Mouse (Mus musculus) left cerebral cortex, postnatal 36 days (tissue): ENCODE measurements around the gene Ing3. TPM values are rescaled to one million over a fixed set of nuclear protein-coding genes. Genes with fewer than 3 reads are reported as not detected.

ENCODE experiments used
- DNase-seq, 2 experiments: peaks; one replicate each; pipeline ENCODE4 v3.0.0; 2021 to 2022; ENCODE audit warnings: low spot score in 2 of 2, mixed read lengths in 1 of 2
- intact Hi-C: fragments of 180-260 bp; cut with DNase I; formaldehyde crosslinking; loops from one replicate; pipeline ENCODE4 v1.15.1; 2025
- total RNA-seq, 2 experiments: library from RNA; stranded (reverse); gene quantifications; 2 replicates each; pipeline ENCODE4 v1.2.3; 2021

Ing3 gene
- total RNA-seq, 2 experiments from 2014 or later: 22.5 to 27.5 TPM

GRCm38 (mm10) chr6:21989081-21989480, 39.7 kb downstream of the Ing3 start:
- DNase-seq: no peak
- intact Hi-C loops: no loop called here

GRCm38 (mm10) chr6:21990181-21991135, 41.1 kb downstream of the Ing3 start:
- DNase-seq: no peak
- intact Hi-C loops: no loop called here

- intact Hi-C loops: no loop called here
Measured at GRCm38 (mm10) chr6:21991151-21991550, 41.8 kb downstream of the Ing3 start.

GRCm38 (mm10) chr6:21993070-21993469, 43.7 kb downstream of the Ing3 start:
- DNase-seq: no peak
- intact Hi-C loops: no loop called here

More at GRCm38 (mm10) chr6:21991151-21991550, 41.8 kb downstream of the Ing3 start:
- DNase-seq: no peak

- no peak for DNase-seq
- intact Hi-C loops: no loop called here
Measured at GRCm38 (mm10) chr6:21998131-21998530, 48.8 kb downstream of the Ing3 start.

- intact Hi-C loops: no loop called here
- no peak for DNase-seq
Measured at GRCm38 (mm10) chr6:21999025-21999424, 49.7 kb downstream of the Ing3 start.

- no peak for DNase-seq
- intact Hi-C loops: no loop called here
Measured at GRCm38 (mm10) chr6:22000086-22000485, 50.7 kb downstream of the Ing3 start.

GRCm38 (mm10) chr6:22000881-22001280, 51.5 kb downstream of the Ing3 start:
- DNase-seq: no peak
- intact Hi-C loops: no loop called here

GRCm38 (mm10) chr6:22001284-22001916, 52.0 kb downstream of the Ing3 start:
- DNase-seq: no peak
- intact Hi-C loops: no loop called here

- DNase-seq: no peak
- intact Hi-C loops: no loop called here
Measured at GRCm38 (mm10) chr6:22002521-22003199, 53.3 kb downstream of the Ing3 start.

- intact Hi-C loops: no loop called here
- no peak for DNase-seq
Measured at GRCm38 (mm10) chr6:22003200-22003587, 53.8 kb downstream of the Ing3 start.

GRCm38 (mm10) chr6:22003959-22004543, 54.7 kb downstream of the Ing3 start:
- intact Hi-C loops: no loop called here

GRCm38 (mm10) chr6:22008346-22008745, 59.0 kb downstream of the Ing3 start:
- intact Hi-C loops: no loop called here
- no peak for DNase-seq

More at GRCm38 (mm10) chr6:22003959-22004543, 54.7 kb downstream of the Ing3 start:
- no peak for DNase-seq

- no peak for DNase-seq
- intact Hi-C loops: no loop called here
Measured at GRCm38 (mm10) chr6:22010258-22010657, 60.9 kb downstream of the Ing3 start.

- intact Hi-C loops: no loop called here
Measured at GRCm38 (mm10) chr6:22010761-22011281, 61.5 kb downstream of the Ing3 start.

GRCm38 (mm10) chr6:22011546-22011945, 62.2 kb downstream of the Ing3 start:
- DNase-seq: no peak
- intact Hi-C loops: no loop called here

More at GRCm38 (mm10) chr6:22010761-22011281, 61.5 kb downstream of the Ing3 start:
- no peak for DNase-seq

GRCm38 (mm10) chr6:22012099-22012498, 62.7 kb downstream of the Ing3 start:
- intact Hi-C loops: no loop called here
- no peak for DNase-seq

- intact Hi-C loops: no loop called here
- no peak for DNase-seq
Measured at GRCm38 (mm10) chr6:22012501-22012900, 63.1 kb downstream of the Ing3 start.

GRCm38 (mm10) chr6:22013394-22013793, 64.0 kb downstream of the Ing3 start:
- intact Hi-C loops: no loop called here

More at GRCm38 (mm10) chr6:22013394-22013793, 64.0 kb downstream of the Ing3 start:
- DNase-seq: no peak
